Mouse (Mus musculus) neural tube, embryonic 10.5 days (tissue): ENCODE results near the gene Syde1.
A peak's percentile ranks its signal among the peaks of the same experiment; 100 is the strongest.
"Not testable (repeated sequence)": the region's sequence is repeated elsewhere in the genome, so short reads cannot be mapped to it uniquely, and the experiment has no call there.

Experiments used
- DNase-seq: peaks from one replicate; pipeline ENCODE4 v3.0.0-alpha.2; 2017; ENCODE audit warnings: low spot score; ENCODE audit errors: extremely low spot score

The Syde1 gene

DNA sequence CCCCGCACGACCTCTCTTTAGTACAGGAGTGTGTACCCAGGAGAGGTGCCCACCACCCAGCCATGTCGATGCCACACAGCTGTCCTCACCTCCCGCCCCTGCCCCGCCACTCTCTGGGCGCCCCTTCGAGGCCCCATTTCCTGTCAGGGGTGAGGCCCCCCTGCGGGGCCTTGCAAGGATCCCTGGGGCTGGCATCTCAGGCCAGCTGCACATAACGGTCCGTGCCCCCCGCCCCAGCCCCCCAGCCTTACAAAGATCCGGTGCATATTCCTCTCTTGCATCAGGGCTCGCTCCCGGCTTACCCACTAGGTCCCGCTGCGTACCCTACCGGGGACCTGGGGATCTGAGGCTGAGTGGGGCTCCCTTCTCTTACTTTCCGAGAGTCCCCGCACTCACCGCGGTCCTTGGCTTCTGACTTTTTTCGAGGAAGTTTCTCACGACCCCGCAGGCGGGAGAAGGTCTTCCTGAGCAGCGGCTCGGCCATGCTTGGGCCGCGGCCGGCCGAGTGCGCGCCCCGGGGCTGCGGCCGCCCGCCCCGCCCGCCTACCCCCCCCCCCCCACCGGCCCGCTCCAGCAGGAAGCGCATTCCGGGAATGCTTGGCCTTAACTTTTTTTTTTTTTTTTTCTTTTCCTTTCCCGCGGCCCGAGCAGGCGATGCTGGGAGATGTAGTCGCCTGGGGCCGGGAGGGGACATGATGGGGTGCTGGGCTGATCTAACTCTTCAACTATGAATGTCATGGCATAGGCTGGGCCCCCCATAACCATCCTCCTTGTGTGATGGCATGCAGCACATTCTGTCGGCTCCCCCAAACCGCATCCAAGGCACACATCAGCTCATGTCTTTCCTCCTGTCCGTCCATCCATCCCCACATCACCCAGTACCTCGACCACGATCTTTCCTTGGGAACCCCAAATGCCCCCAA, at the start of gene Syde1:
Gene Syde1 (minus strand): TSS at position 559 of the 923 bp plus-strand sequence.
- DNase-seq = peak; percentile 68

DNA sequence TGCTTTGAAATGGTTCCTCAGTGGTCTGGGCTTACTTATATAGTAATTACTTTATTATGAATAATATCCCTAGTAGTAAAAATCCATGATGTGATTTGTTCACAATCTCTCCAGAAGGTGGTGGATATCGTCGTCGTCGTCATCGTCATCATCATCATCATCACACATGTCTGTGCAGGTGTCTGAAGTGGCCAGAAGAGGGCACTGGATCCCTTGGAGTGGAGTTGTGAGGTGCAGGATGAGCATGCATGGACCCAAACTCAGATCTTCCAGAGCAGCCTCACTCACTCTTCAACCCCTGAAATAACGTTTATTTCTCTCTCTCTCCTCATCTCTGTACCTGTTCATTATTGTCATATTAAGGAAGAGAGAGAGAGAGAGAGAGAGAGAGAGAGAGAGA, 40.5 kb upstream of the Syde1 start:
- peak; percentile 29 for DNase-seq

DNA sequence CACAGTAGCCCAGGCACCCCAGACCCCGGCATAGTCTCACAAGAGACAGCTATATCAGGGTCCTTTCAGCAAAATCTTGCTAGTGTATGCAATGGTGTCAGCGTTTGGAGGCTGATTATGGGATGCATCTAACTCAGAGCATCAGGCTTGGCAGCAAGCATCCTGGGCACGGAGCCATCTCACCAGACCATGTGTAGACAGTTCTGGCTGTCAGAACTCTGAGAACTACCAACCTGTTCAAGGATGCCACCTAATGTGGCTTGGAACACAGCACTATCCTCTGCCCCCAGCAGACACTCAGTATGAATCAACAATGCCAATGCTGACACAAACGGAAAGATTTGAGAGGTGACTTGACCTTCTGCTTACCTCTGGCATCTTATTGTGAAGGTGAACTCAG, 38.4 kb upstream of the Syde1 start:
- no peak for DNase-seq

DNA sequence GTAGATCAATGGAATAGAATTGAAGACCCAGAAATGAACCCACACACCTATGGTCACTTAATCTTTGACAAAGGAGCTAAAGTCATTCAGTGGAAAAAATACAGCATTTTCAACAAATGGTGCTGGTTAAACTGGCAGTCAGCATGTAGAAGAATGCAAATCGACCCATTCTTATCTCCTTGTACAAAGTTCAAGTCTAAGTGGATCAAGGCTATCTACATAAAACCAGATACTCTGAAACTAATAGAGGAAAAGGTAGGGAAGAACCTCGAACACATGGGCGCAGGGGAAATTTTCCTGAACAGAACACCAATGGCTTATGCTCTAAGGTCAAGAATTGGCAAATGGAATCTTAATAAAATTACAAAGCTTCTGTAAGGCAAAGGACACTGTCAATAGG, 31.4 kb upstream of the Syde1 start:
- DNase-seq = not testable (repeated sequence)

DNA sequence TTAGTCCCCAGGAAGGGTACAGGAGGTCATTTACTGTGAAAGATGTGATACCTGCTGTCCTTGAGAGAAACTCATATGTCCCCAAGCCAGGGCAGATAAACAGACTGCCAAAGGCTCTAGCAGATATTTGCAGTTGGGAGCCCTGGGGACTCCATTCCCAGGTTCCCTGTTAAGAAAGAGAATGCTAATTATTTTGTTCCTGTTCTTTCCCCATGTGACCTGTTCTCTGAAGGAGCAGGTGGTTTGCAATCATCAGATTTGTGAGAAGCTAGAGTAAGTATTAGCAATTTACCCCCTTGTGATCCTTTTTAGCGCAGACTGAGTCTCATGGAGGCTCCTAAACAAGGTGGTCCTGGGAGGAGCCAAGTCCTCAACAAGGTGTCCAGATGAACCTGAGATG, 26.2 kb upstream of the Syde1 start, which contains the start of gene Olfr1357:
Gene Olfr1357 (minus strand): TSS at position 101 of the 400 bp plus-strand sequence.
- no peak for DNase-seq

DNA sequence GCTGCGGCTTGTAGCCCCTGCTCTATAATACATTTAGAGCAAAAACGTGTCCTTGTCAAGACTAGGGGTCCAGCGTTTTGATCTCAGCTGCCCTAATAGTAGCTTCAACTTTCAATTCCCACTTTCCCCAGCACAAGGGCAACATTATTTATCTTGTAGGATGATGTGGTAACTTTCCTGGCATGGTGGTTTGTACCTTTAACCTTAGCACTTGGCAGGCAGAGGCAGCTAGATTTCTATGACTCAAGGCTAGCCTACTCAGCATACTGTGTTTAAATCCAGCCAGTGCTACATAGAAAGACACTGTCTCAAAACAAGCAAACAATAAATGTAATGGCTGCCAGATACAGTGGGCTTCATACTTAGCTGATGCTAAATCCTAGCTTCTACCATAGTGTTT, 15.8 kb upstream of the Syde1 start:
- no peak for DNase-seq

DNA sequence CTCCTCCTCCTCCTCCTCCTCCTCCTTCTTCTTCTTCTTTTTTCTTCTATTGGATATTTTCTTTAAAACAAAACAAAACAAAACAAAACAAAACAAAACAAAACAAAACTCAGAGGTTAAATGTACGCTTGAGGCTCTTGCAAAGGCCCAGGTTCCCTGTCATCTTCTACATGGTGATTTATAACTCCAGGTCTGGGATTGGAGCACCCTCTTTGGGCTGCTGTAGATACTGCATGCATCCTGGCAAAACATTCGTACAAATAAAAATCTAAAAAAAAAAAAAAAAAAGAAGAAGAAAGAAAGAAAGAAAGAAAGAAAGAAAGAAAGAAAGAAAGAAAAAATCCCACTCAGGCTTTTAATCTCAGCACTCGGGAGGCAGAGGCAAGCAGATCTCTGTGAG, 13.3 kb upstream of the Syde1 start:
- no peak for DNase-seq

DNA sequence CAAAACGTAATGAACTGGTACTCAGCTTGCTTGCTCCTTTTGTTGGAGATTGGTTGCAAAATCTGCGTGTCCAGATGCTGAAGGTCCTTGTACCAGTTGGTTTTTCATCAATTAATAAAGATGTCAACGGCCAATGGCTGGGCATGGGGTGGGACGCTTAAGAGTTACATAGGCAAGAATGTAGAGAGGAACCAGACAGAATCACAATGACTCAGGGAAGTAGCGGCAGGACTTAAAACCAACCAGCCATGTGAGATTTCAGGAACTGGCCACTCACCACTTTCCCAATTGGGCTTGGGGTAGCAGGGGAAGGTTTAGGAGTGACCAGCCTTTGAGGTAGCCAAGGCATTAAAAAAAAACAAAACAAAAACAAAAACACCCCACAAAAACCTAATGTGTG, 8.1 kb upstream of the Syde1 start:
- no peak for DNase-seq

DNA sequence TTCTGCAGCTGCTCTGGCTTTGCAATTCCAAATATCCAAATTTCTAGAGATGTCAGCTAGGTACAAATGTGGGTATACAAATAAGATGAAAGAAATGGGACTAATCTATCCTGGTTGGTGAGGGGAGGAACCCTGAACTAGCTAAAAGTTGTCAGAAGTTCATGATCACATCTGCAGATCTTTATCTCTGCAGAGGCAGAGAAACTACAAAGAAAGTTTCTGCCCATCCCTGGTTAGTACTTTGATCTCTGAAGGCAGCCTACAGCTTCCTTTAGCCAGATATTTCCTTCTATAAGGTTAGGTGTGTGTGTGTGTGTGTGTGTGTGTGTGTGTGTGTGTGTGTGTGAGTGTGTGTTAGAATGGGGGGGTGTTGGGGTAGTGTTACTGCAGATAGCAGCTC, 2.8 kb upstream of the Syde1 start:
- no peak for DNase-seq

DNA sequence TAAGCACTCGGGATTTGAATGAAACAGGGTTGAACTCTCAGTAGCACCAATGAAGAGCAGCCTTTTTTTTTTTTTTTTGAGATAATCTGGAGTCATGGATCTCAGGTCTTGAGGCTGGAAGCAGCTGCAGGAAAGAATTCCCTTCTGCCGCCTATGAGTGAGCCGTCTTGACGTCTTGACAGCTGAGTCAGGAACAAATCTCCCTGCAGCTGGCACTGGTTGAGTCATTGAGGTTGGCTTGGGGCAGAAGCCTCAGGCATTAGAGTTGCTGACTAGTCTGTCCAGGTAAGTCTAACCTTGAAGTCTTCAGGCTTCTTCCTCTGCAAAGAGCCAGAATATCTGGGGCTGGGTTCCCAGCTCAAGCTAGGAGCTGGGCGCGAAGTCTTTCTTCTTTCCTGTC, 2.4 kb upstream of the Syde1 start:
- DNase-seq = no peak

DNA sequence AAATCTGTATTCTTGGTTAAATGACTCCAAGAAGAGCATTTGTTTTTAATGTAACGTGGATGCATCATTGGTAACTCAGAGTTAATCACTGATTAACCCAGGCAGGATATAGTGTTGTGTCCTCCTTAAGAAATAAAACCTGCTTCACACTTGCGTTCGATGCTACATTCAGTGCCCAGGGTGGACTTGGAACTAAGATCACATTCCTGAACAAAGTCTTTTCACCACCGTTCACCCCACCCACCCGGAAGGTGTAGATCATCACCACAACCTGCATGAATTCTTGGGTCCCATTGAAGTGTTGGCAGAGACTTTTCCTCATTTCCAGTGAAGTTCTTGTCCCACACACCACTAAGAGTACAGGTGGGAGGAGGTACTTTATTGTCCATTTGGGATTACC, 2.0 kb upstream of the Syde1 start:
- DNase-seq = no peak

DNA sequence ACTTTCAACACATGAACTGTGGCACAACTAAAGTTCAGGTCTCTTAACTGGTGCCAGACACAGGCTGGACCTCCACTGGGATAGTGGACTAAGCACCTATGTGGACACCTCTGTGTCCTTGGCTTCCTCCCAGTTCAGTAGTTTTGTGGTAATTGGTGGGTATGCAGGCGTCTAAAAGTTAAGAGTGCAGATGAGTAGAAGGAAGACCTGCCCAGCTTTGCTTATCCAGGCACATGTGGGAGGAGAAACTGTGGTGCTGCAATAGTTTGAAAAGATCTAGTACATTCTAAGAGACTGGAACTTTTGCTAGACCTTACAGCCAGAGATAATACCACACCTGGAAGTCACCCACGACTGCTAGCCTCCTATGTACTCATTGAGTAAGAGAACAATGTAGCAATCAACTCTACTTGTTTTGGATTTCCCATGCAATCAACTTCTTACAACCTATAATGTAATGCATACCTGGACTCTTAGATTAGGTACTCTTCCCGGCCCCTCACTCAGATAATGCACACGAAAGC, 1.2 kb upstream of the Syde1 start:
- no peak for DNase-seq

DNA sequence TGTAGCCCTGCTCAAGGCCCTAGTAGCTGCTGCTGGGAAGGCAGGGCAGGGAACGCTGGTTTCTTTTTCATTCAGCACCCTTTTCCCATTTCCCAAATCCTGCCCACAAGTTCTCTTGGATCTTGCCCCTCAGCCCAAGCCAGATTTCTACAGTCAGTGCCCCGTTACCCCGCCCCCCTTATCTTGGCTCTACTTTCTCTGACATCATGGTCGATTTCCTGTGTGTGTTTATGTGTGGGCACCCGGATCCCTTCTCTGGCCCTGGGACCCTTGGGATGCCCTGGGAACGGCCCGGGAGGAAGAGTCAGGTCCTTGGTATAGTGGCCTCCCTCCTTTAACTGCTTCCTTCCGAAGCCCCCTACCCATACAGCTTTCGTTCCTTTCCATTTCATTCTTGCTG, 1.0 kb downstream of the Syde1 start:
- DNase-seq = peak; percentile 23

DNA sequence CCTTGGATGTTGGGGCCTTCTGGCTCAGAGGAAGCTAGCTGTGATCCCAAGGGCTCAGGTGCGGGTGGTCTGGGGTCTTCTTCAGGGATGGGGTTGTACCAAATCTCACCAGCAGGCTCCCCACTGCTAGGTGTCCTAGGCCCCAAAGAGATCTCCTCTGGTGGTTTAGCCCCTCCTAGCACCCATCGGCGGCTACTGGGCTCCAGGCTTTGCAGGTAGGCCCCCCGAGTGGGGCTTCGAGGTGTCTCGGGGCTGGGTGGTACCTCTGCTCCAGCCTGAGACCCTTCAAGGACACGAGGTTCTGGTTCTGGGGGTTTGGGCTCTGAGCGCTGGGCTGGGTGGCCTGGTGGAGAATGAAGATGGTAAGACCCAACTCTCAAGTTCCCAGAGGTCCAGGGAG, 1.9 kb downstream of the Syde1 start:
- no peak for DNase-seq

DNA sequence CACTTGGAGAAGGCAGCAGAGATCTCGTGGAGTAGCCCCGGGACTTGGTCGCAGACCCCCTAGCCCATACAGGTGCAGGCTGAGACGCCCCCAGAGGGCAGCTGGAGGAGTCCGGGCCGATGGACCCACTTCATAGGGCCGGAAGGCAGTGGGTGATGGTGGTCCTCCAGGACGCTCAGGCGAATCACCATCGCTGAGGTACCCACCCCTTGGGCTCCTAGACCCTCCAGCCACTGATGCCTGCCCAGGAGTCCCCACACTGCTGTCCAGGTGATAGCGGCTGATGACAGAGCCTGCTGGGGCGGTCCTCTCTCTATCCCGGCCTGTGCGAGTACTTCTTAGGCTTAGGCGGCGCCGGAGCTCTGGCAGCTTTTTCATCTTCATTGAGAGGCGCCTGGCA, 2.5 kb downstream of the Syde1 start:
- no peak for DNase-seq

DNA sequence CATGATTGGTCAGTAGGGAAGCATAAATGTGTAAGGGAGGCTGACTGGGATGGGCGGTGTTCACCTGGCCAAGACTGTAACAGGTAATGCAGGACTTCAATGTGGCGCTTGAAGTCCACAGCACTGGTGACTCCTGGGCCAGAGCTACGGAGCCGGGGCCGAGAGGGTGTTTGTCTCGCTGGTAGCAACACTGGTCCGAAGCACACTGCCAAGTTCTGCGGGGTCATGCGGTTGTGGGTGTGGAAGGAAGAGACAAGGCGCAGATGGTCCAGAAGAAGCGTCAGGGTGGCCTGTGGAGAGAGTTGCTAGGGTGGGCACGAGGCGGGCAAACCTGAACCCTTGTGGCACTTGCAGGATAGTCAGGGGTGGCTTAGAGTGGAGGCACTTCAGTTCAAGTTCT, 5.7 kb downstream of the Syde1 start:
- DNase-seq = no peak

DNA sequence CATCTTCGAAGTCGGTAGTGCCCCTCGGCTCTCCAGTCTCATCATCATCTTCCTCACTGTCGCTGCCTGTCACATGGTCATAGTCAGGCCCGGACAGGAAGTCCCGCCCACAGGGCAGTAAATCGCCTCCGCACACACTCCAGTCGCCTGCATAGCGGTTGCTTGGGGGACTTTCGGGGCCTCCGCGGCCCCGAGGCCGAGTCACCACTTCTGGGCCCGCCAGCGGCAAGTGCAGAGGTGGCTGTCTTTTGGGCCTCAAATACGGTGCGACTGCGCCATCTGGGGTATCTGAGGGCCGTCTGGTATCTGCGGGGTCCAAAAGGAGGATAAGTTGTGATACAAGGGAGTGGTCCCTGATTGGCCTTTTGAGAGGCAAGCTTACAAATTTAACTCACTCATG, 6.2 kb downstream of the Syde1 start:
- no peak for DNase-seq

DNA sequence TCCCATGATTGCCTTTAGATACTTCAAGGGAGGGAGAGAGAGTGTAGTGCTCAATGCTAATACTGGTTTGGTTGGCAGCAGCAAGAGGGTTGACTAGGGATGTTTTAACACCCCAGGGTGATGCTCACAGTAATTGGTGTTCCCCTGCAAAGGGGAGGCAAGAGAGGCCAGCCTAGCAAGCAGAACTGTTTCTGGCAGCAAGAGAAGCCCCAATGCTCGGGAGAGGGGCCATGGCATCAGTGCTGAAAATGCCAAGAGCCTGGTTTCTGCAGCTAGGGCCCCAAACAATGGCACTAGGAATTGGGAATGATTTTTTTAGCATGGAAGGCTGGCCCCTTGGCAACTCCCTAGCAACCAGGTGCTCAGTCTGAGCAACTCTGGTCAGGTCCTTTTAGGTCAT, 6.8 kb downstream of the Syde1 start:
- DNase-seq = no peak

DNA sequence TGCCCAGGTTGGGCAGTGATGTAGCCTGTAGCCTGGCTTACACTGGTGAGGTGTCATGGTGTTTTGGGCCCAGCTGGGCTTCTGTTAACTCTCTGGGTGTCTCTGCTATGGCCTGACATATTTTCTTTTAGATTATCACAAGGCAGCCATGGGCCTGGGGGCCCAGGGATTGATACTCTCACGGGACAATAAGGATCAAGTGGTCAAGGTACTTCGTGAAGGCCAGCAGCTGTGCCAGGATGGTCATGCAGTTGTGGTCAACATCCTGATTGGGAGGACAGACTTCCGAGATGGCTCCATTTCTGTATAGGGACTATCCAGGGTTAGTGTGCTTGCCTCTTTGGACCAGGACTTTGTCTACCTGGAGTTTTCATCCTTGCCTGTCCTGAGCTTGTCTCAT, 7.8 kb downstream of the Syde1 start:
- DNase-seq = no peak

DNA sequence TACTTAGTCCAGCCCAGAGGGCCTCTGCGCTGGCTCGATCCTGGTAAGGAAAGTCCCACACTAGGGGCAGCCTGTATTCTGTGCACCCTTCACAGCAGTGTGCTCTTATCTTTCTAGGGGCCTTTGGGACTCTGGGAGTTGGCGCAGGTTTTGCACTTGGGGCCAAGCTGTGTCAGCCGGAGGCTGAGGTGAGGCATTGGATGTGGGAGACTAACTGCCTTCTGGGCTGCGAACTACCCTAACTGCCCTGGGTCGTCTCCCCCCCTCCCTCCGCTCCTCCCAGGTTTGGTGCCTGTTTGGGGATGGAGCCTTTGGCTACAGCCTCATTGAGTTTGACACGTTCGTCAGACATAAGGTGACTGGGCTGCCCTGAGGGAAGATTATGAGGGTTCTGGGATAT, 8.4 kb downstream of the Syde1 start:
- no peak for DNase-seq

DNA sequence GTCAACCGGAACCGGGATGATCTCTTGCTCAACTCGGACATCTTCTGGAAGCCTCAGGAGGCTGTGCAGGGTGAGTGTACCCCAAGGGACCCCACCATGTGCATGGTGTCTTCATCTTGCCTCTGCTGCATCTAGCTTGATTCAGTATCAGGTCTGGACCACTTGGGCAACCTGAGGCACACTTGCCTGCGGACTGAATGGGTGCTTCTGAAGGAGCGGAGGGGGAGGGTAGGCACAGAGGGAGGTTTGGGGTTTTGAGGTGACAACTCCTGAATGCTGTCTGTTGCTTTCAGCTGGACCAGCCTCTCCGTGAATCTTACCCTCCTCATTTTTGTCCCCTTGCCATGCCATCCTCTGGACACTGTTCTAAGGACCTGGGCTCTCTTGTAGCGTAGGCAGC, 10.6 kb downstream of the Syde1 start:
- no peak for DNase-seq

DNA sequence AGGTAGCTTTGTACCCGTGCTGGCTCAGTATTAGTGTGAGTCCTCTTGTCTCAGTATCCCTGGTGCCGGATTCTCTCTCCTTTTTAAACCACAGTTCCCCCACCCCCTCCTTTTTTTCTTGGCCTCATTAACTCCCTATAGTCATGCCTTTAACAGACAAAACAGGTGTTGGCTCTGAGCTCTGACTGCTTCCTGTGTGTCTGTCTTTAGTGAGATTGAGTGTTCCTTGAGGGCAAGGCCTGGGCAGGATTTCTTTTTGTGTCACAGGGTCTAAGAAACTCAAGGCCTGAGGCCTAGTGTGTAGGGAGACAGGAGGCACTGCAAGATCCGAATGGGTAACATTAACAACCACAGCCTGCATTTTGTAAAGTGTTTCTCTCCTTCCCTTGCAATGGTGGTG, 13.6 kb downstream of the Syde1 start:
- DNase-seq = no peak
